Mouse (Mus musculus): ENCODE data around the gene Madcam1. TPM values are rescaled to one million over a fixed set of nuclear protein-coding genes. Genes with fewer than 3 reads are reported as not detected.

Madcam1 gene
- under 1 TPM; 0.32 to 0.51 TPM for polyA plus RNA-seq (2017; shearing (Covaris generic))

DNA sequence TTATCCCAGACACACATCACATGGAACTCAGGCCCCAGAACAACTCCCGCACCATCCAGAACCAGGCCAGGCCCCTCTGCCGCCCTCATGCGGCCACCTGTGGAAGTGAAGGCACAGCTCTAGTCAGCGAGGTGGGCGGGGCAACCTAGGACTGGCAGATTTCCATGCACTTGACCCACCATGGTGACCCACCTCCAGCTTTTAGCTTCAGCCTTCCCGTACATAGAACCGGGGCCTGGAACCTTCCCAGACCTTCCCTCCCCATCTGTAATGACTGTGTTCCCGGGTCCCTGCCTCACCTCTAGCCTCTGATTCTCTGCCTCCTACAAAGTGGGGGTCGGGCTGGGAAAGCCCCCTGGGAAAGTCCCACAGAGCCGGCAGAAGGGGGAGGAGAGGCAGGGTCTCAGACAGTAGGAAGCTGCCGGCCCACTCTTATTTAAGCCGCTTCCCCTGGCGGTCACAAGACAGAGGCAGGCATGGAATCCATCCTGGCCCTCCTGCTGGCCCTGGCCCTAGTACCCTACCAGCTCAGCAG lies at the start of gene Madcam1:
Madcam1 (plus strand) TSS at position 429 of the 535 bp plus-strand sequence.

DNA sequence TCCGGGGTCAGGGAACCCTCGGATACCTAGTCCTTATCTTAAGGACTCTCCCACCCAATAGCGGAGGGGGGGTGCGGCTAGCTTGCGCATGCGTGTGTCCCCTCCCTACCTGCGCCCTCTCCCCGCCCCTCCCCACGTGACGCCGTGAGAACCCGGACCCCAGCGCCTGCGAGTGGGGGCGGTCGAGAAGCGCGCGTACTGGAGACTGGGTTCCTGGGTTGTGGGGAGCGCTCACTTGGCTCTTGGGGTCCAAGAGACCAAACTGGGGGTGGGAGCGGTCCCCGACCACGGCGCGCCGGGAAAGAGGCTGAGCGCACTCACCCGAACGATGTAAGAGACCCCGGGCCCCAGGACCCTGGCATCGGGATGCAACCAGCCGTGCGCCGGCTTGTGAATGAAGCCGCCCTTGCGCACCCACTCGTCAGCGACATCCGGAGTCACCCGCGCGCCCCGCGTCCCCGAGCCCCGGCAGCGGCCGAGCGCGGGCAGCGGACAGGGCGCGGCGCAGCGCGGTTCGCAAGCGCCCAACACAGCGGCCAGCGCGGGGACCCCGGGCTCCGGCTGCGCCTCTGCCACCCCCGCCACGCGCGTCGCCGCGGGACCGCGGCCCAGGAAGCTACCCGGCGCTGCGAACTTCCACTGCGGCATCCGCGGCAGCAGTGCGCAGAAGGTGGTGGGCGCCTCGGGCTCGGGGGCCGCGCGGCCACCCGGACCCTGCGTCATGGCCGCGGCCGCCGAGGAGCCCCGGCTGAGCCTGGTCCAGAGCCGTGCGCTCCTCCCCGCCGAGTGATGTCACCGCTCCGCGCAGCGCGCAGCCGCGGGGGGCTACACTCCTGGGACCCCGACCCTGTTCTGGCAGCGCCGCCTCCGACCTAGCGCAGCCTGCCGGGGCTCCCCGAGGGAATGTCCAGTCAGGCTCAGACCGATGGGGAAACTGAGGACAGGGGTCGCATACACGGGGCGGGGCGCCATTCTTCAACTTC lies 26.9 kb upstream of the Madcam1 start, which contains the start of gene Shc2:
Shc2 (minus strand) TSS at position 791 of the 983 bp plus-strand sequence.

DNA sequence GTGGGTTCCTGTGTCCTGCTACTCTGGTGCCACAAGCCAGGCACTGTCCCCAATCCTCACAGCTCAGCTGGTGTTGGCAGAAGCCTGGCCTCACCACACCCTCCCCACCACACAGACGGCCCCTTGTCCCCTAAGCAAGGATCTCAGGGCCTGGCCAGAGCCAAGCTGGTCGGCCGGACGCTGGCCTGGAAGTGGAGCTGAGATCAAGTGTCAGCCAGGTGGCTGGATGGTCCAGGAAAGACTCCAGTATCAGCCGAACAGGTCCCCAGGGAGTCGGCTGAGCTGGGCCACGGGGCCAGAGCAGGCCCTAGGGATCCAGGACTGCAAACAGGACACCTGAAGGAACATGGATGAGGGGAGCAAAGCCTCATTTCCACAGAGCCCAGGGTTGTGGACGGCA lies 18.6 kb upstream of the Madcam1 start, which contains the start of gene Odf3l2:
Odf3l2 (minus strand) TSS at position 28 of the 400 bp plus-strand sequence.

DNA sequence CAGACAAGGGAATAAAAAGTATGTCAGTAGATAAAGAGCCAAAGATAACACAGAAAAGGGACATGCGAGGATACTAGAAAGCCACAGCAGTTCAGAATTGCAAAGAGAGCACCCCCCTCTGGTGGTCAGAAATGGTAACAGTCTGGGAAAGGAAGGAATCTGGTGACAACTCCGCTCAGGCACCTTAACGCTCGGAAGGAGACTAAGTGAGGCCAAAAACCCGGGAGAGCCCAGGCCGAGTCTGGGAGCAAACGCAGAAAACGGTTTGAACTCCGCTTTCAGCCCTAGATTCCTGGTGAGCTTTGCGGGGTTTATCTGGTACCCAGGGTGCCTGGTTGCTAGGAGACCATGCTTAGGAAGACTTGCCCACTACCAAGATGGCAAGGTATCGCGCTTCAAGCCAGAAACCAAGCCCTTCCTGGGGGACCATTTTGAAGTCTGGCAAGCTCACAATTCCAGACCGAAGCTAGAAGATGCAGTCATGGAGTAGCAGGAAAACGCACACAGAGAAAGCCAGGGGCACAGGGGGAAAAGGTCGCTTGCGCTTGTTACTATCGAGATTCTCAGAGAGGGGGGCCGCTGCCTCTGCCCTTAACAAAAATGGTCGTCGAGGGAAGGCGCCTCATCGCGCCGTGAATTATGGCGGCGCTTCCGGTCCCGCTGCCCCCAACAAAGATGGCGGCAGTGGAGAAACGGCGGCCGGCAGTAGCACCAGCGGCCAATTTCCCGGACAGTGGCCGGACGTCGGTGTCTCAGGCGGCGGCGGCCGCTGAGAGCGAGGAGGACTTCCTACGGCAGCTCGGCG lies 4.6 kb downstream of the Madcam1 start, which contains the start of gene Tpgs1:
Tpgs1 (plus strand) TSS at position 599 of the 805 bp plus-strand sequence.

DNA sequence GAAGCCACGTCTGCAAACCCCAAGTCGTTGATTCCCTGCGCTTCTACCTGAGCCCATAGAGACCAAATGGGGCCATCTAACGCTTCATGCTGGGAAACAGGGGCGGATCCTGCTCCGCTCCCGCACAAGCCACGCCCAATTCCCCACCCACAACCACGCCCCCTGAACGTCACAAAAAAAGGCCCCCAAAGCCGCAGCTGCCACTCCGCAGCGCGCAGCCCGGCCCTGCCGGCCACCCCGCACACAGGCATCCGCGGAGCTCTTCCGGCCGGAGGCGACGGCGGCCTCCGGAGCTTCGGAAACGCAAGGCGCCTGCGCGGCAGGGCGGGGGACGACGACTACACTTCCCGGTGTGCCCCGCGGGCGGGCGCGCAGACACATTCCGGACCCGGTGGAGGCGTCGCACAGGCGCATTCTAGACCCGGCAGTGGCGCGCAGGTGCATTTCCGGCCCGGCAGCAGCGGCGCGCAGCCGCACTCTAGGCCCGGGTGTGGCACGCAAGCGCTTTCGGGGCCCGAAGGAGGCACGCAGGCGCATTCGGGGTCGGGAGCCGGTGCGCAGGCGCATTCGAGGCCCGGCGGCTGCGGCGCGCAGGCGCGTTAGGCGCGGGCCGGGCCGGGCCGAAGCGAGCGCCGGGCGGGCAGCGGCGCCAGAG lies 17.4 kb downstream of the Madcam1 start, which contains the start of gene Cdc34:
Cdc34 (plus strand) TSS at position 605 of the 655 bp plus-strand sequence.

DNA sequence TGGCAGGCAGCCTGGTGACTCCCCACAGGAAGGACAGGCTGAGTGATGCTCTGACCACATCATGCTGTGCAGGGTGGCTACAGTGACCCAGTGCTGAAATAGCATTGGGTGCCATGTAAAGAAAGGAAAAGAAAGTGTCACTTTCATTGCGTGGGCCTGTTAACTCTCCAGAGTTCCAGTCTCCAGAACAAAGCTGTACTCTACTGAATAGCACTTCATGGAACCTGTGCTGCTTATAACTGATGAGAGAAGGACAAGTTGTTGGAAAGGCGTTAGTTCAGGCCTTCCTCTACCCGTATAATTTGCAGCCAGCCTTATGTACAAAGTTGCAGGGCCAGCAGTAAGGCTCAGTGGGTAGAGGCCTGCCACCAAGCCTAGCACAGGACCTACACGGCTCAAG lies 24.4 kb downstream of the Madcam1 start, which contains the start of gene Gzmm:
Gzmm (plus strand) TSS at position 301 of the 400 bp plus-strand sequence.

DNA sequence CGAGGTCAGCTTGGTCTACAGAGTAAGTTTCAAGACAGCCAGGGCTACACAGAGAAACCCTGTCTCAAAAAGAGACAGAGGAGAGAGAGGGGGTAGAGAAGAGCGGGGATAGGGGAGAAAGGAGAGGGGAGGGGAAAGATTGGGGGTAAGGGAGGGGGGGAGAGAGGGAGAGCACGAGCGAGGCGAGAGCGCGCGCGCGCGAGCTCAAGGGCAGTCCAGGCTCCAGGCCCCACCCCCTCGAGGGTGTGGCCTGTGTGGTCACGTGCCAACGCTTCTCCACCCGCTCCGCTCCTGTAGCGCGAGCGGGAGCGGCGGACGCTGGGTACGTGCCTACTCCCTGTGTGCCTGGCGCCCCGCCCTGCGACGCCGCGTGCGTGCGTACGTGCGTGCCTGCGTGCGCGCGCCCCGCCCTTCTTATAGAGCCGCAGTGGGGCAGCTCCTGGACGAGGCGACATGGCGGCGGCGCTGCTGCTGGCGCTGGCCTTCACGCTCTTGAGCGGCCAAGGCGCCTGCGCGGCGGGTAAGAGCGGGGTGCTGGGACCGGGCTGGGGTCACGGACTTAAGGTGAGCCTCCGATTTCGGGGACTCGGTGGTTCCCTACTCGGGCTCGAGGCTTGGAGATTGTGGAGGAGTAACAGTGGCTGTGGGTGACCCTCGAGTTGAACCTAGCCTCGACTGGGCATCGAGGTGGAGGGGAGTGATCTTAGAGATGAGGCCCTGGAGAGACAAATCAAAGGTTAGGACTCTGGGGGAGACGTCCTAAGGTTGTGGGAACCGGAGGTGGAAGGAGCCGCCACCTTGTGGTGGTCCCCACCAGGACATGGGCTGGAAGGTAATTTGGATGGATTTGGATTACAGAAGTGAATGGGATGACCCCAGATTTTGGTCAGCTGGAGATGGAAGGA lies 40.0 kb downstream of the Madcam1 start, which contains the start of gene Bsg:
Bsg (plus strand) TSS at position 427 of the 905 bp plus-strand sequence.

DNA sequence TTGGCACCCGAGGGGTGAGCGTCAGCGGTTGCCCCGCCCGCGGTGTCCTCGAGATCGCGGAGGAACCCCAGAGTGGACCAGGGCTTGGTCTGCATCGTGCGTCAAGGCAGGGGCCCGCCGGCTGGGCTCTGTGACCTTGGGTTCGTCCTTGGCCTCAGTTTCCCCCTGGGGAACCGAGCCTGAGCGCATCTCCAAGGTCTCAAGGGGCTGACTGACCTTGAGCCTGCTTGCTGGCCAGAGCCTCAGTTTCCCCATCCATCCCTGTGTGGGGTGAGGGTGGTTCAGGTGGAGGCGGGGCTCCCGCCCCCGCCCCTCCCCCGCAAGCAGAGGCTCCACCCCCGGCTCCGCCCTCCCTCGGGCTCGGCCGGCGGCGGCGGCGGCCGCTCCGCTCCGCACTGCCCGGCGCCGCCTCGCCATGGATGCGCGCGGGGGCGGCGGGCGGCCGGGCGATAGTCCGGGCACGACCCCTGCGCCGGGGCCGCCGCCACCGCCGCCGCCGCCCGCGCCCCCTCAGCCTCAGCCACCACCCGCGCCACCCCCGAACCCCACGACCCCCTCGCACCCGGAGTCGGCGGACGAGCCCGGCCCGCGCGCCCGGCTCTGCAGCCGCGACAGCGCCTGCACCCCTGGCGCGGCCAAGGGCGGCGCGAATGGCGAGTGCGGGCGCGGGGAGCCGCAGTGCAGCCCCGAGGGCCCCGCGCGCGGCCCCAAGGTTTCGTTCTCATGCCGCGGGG lies 52.1 kb downstream of the Madcam1 start, which contains the start of gene Hcn2:
Hcn2 (plus strand) TSS at position 381 of the 734 bp plus-strand sequence.

Other genes starting within 250 kb of the Madcam1 start
- under 1 TPM in 1 of 2 experiments, not detected in 1; 0.09 TPM for gene Vmn2r83, start 195.8 kb upstream of the Madcam1 start, polyA plus RNA-seq (2017; shearing (Covaris generic))
- gene Plpp2, start 130.8 kb upstream of the Madcam1 start, polyA plus RNA-seq (2017; shearing (Covaris generic)), result 1 to 10 TPM; 3.2 to 4.2 TPM
- 10 to 100 TPM; 30.9 to 33.0 TPM for gene Mier2, start 109.4 kb upstream of the Madcam1 start, polyA plus RNA-seq (2017; shearing (Covaris generic))
- gene Theg, start 77.2 kb upstream of the Madcam1 start, polyA plus RNA-seq (2017; shearing (Covaris generic)), result not detected
- not detected for gene C2cd4c, start 50.5 kb upstream of the Madcam1 start, polyA plus RNA-seq (2017; shearing (Covaris generic))
- gene Shc2, start 26.6 kb upstream of the Madcam1 start, polyA plus RNA-seq (2017; shearing (Covaris generic)), result under 1 TPM in 1 of 2 experiments, not detected in 1; 0.05 TPM
- not detected for gene Odf3l2, start 18.8 kb upstream of the Madcam1 start, polyA plus RNA-seq (2017; shearing (Covaris generic))
- 10 to 100 TPM; 58.4 to 61.8 TPM for gene Tpgs1, start 4.8 kb downstream of the Madcam1 start, polyA plus RNA-seq (2017; shearing (Covaris generic))
- 100 to 1,000 TPM; 104 to 107 TPM for gene Cdc34, start 17.6 kb downstream of the Madcam1 start, polyA plus RNA-seq (2017; shearing (Covaris generic))
- gene Gzmm, start 24.5 kb downstream of the Madcam1 start, polyA plus RNA-seq (2017; shearing (Covaris generic)), result 1 to 10 TPM; 1.2 to 1.5 TPM
- 100 to 1,000 TPM; 226 to 283 TPM for gene Bsg, start 39.9 kb downstream of the Madcam1 start, polyA plus RNA-seq (2017; shearing (Covaris generic))
- under 1 TPM; 0.13 to 0.23 TPM for gene Hcn2, start 52.1 kb downstream of the Madcam1 start, polyA plus RNA-seq (2017; shearing (Covaris generic))
- gene Polrmt, start 82.0 kb downstream of the Madcam1 start, polyA plus RNA-seq (2017; shearing (Covaris generic)), result 10 to 100 TPM; 29.5 to 32.3 TPM
- under 1 TPM; 0.12 to 0.33 TPM for gene Fgf22, start 90.5 kb downstream of the Madcam1 start, polyA plus RNA-seq (2017; shearing (Covaris generic))
- gene Rnf126, start 102.4 kb downstream of the Madcam1 start, polyA plus RNA-seq (2017; shearing (Covaris generic)), result 10 to 100 TPM; 47.0 to 58.4 TPM
- under 1 TPM; 0.55 to 0.81 TPM for gene Fstl3, start 112.7 kb downstream of the Madcam1 start, polyA plus RNA-seq (2017; shearing (Covaris generic))
- gene Prss57, start 126.4 kb downstream of the Madcam1 start, polyA plus RNA-seq (2017; shearing (Covaris generic)), result under 1 TPM; 0.23 to 0.55 TPM
- gene Palm, start 129.0 kb downstream of the Madcam1 start, polyA plus RNA-seq (2017; shearing (Covaris generic)), result 1 to 10 TPM; 2.1 to 3.4 TPM
- gene Misp, start 156.4 kb downstream of the Madcam1 start, polyA plus RNA-seq (2017; shearing (Covaris generic)), result 1 to 10 TPM in 1 of 2 experiments, not detected in 1; 1.1 TPM
- gene Ptbp1, start 189.9 kb downstream of the Madcam1 start, polyA plus RNA-seq (2017; shearing (Covaris generic)), result 100 to 1,000 TPM; 242 to 297 TPM
- not detected for gene Prtn3, start 209.9 kb downstream of the Madcam1 start, polyA plus RNA-seq (2017; shearing (Covaris generic))
- 1 to 10 TPM; 2.5 to 3.6 TPM for gene Plppr3, start 210.1 kb downstream of the Madcam1 start, polyA plus RNA-seq (2017; shearing (Covaris generic))
- not detected for gene Elane, start 221.7 kb downstream of the Madcam1 start, polyA plus RNA-seq (2017; shearing (Covaris generic))
- not detected for gene Cfd, start 226.3 kb downstream of the Madcam1 start, polyA plus RNA-seq (2017; shearing (Covaris generic))
- 10 to 100 TPM; 27.8 to 35.8 TPM for gene Med16, start 244.4 kb downstream of the Madcam1 start, polyA plus RNA-seq (2017; shearing (Covaris generic))
- gene Gm26602, start 246.3 kb downstream of the Madcam1 start, polyA plus RNA-seq (2017; shearing (Covaris generic)), result 10 to 100 TPM; 16.0 to 34.9 TPM

All from activated CD4-positive, CD25-positive, alpha-beta regulatory T cell (primary cell).